Mouse (Mus musculus) heart, postnatal 36 days (tissue): ENCODE data around the gene Myh10. TPM values are rescaled to one million over a fixed set of nuclear protein-coding genes. Genes with fewer than 3 reads are reported as not detected.
A peak's percentile ranks its signal among the peaks of the same experiment; 100 is the strongest.
"Not testable (repeated sequence)": the region's sequence is repeated elsewhere in the genome, so short reads cannot be mapped to it uniquely, and the experiment has no call there.

ENCODE experiments used
- DNase-seq, 2 experiments: peaks; one replicate each; pipeline ENCODE4 v3.0.0; 2021 to 2022
- intact Hi-C: fragments of 180-260 bp; cut with DNase I; formaldehyde crosslinking; loops from one replicate; pipeline ENCODE4 v1.15.1; 2025
- total RNA-seq, 2 experiments: library from RNA; stranded (reverse); gene quantifications; 2 replicates each; pipeline ENCODE4 v1.2.3; 2021

The Myh10 gene
- total RNA-seq, 2 experiments from 2014 or later: 23.0 to 26.4 TPM

DNA sequence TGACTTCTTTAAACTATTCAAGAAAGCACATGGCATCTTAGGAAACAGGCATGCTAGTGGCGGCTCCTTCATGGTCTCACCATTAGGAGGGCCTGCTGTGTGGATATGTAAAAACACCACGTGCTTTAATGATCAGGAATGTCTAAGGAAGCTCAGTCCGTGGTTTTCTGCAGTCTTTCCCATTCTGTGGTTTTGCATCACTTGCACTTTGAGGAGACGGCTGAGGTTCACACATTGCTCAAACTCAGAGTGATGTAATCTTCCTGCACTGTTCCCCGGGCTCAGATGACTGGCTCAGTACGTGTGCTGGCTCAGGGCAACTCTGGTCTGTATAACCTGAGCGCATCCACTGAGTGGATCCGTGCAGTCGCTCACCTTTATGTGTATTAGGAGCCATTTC, 91.0 kb downstream of the Myh10 start:
- DNase-seq: no peak
- intact Hi-C loops: no loop called here

GRCm38 (mm10) chr11:68785813-68786212, 94.5 kb downstream of the Myh10 start:
- intact Hi-C loops: no loop called here
- DNase-seq: no peak

DNA sequence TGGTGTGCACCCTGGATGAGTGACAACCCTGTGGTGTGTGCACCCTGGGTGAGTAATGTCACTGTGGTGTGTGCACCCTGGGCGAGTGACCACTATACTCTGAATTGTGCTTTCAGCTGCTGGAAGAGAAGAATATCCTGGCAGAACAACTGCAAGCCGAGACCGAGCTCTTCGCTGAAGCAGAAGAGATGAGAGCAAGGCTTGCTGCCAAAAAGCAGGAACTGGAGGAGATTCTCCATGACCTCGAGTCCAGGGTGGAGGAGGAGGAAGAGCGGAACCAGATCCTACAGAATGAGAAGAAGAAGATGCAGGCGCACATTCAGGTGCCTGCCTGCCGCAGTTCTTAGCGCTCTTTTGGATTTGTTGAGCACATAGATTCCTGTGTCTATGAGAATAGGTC, 95.9 kb downstream of the Myh10 start:
- DNase-seq: no peak
- intact Hi-C loops: no loop called here

GRCm38 (mm10) chr11:68790720-68791119, 99.4 kb downstream of the Myh10 start:
- DNase-seq: no peak
- intact Hi-C loops: no loop called here

GRCm38 (mm10) chr11:68791794-68792193, 100.4 kb downstream of the Myh10 start:
- intact Hi-C loops: no loop called here
- no peak for DNase-seq

GRCm38 (mm10) chr11:68798258-68798657, 106.9 kb downstream of the Myh10 start:
- DNase-seq: no peak
- intact Hi-C loops: no loop called here

- intact Hi-C loops: loop anchor here (5.0 kb wide), 1 partner anchor 318 kb away; no protein-coding TSS in a partner anchor
- DNase-seq: no peak
Measured at GRCm38 (mm10) chr11:68805148-68805547, 113.8 kb downstream of the Myh10 start.

DNA sequence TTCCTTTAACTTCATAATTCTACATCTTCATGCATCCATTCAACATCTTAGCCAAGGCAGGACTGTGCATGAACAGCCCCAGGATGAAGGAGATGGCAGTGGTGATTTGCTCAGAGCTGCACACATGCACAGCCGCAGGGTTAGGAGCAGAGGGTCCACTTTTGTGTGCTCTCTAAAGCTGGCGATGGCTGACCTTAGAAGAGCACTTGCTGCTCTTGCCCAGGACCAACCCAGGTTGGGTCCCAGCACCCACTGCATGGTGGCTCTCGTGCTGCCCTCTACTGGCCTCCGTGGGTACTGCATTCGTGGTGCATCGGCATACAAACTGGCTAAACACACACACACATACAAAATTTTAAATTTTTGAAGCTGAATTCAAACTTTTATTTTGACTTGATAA, 116.4 kb downstream of the Myh10 start:
- peak; percentile 76 to 85 for DNase-seq
- intact Hi-C loops: loop anchor here (1.0 to 5.0 kb wide), 4 partner anchors 68 to 320 kb away; partner anchors contain the start of gene Ccdc42

GRCm38 (mm10) chr11:68811881-68812577, 120.7 kb downstream of the Myh10 start:
- intact Hi-C loops: no loop called here
- DNase-seq: no peak

GRCm38 (mm10) chr11:68818416-68818815, 127.1 kb downstream of the Myh10 start:
- no peak for DNase-seq
- intact Hi-C loops: no loop called here

DNA sequence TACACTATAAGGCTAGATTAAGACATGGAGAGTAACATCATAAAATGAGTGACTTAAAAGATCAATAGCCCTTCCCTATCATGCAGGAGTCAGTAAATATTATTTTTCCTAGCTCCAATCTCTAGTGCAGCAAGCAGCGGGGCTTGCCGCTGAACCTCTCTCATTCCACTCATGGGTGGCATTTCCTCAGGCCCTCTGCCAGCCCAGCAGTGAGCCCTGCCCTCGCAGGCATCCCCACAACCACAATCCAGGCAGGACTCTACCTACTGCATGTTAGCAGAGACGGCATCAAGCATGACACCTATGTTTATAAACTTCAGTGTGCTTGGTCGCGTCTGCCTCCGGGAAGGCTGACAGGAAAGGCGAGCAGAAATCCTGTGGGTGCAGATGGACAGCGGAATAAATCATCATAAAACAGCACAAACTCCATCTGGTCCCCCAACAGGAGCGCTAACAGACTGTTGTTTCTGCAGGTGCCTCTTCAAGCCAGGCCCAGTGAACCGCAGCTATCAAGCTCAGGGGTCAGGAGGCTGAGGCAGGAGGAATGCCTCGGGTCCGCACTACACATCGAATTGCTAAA, 128.0 kb downstream of the Myh10 start:
- intact Hi-C loops: no loop called here
- no peak for DNase-seq

GRCm38 (mm10) chr11:68822326-68822725, 131.0 kb downstream of the Myh10 start:
- no peak for DNase-seq
- intact Hi-C loops: no loop called here

- intact Hi-C loops: no loop called here
- no peak for DNase-seq
Measured at GRCm38 (mm10) chr11:68826735-68827134, 135.4 kb downstream of the Myh10 start.

DNA sequence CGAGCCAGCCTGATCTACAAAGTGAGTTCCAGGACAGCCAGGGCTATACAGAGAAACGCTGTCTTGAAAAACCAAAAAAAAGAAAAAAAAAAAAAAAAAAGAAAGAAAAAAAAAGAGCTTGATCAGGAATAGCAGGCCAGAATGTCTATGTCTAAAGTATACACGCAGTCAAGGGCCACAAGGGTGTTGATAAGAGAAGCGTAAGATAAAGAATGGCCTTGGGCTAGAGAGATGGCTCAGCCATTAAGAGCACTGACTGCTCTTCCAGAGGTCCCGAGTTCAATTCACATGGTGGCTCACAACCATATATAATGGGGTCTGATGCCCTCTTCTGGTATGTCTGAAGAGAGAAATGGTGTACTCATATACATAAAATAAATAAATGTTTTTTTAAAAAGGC, 140.2 kb downstream of the Myh10 start:
- intact Hi-C loops, DNase-seq: not testable (repeated sequence)

DNA sequence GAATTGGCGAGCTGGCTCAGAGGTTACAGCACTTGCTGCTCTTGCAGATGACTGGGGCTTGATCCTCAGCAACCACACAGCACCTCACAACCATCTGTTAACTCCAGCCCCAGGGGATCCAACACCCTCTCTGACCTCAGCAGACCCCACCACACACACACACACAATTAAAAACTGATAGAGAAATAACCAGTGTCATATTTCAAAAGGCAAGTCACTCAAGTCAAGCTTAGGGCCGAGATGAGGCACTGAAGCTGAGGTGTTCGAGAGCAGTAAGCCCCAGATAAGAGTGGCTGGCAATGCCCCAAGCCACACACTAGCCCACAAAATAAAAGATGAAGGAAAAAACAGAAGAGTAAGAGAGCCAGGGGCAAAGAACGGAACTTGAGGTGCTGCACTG, 141.4 kb downstream of the Myh10 start:
- no peak for DNase-seq
- intact Hi-C loops: no loop called here

DNA sequence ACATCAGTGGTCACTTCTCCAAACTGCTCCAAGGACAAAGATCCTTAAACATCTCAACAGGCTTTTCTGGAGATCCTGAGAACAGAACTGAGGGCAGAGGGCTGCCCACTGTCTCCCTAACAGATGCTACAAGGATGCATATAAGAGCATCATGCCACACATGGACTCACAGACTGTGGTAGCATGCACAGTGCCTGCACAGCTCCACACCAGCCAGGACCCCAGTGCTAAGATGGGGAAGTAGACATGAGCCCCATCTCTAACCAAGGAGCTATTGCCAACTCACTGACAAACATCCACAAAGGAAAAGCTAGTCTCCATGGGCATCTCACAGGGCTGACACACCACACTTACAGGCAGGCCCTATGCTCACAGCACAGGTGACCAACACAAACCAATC, 142.2 kb downstream of the Myh10 start:
- intact Hi-C loops: no loop called here
- no peak for DNase-seq

DNA sequence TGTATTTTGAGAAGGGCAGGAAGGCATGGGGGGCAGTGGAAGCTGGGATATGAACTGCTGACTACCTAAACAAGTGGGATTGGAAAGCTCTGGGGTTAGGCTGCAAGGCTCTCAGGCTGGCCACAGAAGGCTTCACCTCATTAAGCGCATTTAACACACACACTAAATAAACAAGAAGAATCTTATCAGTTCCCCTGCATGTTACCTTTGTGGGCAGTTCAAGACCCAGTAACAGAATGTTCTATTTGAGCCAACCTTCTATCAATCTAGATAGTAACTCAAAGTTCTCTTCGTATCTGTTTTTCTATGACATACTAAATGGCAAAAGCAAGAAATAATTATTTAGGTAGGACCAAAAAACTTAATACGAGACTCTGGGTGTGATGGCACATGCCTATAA, 143.7 kb downstream of the Myh10 start:
- DNase-seq: no peak
- intact Hi-C loops: no loop called here

DNA sequence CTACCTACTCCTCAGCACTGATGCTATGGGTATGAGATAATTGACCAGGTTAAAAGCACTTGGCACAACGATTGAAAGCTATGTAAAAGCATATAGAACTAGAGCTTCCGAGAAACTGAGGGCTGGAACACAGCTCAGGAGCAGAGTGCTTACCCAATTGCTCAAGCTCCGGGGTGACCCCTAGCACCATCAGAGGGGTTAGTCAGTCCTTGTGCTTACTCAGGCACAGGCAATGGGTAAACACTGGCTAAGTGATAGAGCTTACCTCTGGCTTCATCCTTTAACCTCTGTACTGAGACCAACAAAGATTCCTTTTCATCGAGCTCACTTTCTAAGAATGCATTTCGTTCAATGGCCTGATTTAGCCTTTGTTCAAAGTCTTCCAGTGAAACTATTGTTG, 148.2 kb downstream of the Myh10 start:
- no peak for DNase-seq
- intact Hi-C loops: no loop called here

DNA sequence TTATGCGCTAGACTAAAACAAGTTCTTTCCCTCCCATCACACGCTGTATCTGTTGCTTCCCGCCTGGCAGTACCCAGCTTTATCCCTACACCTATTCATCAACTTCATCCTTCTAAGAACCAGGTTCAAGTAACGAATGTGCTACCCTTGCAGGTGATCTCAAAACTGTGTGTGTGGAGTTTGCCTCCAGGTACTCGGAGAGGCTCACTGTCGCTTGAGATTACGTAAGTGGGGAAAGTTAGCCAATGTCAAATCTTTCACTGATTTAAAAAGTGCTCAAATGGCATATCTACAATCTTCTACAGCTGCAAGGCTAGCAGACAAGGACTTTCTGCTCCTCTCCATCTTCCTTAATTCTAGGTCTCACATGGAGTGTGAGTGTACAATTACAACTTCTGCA, 159.5 kb downstream of the Myh10 start:
- intact Hi-C loops: no loop called here
- DNase-seq: no peak

DNA sequence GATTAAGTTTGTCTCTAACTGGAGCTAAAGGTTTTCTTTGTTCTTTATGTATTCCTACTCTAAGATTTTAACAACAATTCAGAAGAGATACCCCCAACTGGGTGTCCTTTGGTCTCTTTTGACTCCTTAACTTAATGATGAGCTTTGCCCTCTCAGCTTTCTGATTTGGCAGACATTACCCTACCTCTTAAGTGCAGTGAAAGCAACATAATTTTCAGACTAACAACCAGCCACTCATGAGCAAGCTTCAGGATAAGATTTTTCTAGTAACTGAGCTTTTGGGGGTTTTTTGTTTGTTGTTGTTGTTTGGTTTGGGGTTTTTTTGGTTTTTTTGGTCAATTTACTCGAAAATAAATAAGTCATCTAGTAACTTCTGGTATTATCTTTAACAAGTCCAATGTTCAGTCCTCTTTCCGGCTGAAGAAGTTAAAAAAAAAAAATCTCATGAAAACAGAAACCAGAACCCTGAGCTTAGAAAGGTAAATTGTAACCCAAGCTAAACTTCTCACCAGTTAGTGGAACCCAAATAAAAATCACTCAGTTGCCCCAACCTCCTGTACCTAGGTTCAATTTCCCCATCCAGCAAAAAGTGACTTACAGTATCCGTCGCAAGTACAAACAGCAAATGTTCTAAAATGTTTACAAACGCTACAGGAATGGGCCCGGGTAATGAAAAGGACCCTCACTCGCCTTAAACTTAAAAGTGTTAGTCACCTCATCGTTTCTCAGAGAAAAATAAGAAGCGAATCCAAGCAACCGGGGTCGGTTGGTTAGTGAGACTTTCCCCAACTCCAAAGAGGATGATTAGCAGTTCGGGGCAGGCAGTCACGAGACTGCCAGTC, 160.5 kb downstream of the Myh10 start:
- no peak for DNase-seq
- intact Hi-C loops: loop anchor here (2.0 kb wide), 1 partner anchor 19 kb away; the partner anchor contains the start of gene Ndel1

DNA sequence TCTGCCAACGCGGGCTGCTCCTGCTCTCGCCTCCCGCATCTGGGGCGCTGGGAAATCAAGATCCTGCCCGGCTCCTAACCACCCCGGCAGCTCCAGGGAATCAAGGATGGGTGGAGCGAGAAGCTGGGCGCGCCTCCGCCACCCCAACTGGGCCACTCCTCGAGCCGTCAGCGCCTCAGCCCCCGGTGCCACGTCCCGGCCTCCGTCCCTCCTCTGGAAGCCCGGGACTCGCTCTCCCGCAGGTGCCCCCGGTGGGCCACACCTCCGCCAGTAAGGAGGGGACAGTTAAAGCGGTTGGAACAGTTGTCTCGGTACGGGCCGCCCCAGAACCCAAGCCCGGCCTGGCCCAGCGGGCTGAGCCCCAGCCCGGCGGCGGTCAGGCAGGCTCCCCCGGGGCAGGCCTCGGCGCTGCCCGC, 161.1 kb downstream of the Myh10 start:
- intact Hi-C loops: loop anchor here (2.0 kb wide), 1 partner anchor 18 kb away; the partner anchor contains the start of gene Ndel1
- peak in 1 of 2 experiments; percentile 75 for DNase-seq
